Mouse (Mus musculus) hindbrain, embryonic 14.5 days (tissue): ENCODE measurements around the gene Gabrg2. TPM values are rescaled to one million over a fixed set of nuclear protein-coding genes. Genes with fewer than 3 reads are reported as not detected.

Source experiments
- ATAC-seq: fragments of 200-750 bp; cut with Nextera tagmentation; 2 replicates; pipeline ENCODE4 v1.8.0; 2017; ENCODE audit warnings: moderate number of reproducible peaks, mild to moderate bottlenecking, moderate TSS enrichment, moderate library complexity; ENCODE audit not compliant: low FRiP score
- DNase-seq: peaks from one replicate; pipeline ENCODE4 v3.0.0-alpha.2; 2015; ENCODE audit warnings: low spot score
- H3K27ac ChIP-seq: fragments of 300-500 bp; sonication (generic); 2 replicates; pipeline ENCODE4 v1.5.1; 2014; ENCODE audit warnings: mild to moderate bottlenecking, moderate library complexity
- H3K27me3 ChIP-seq: fragments of 300-500 bp; sonication (generic); 2 replicates; pipeline ENCODE4 v1.6.1; 2014; ENCODE audit warnings: mild to moderate bottlenecking, low read length, mixed read lengths; ENCODE audit not compliant: control insufficient read depth, insufficient read depth
- H3K36me3 ChIP-seq: fragments of 300-500 bp; sonication (generic); replicated peaks from 2 replicates; pipeline ENCODE4 v1.6.1; 2014; ENCODE audit not compliant: control insufficient read depth, insufficient read depth
- H3K4me1 ChIP-seq: fragments of 300-500 bp; sonication (generic); replicated peaks from 2 replicates; pipeline ENCODE4 v1.6.1; 2014; ENCODE audit warnings: antibody characterized with exemption, low read length, mixed read lengths; ENCODE audit not compliant: control insufficient read depth, insufficient read depth
- H3K4me2 ChIP-seq: fragments of 300-500 bp; sonication (generic); replicated peaks from 2 replicates; pipeline ENCODE4 v1.6.1; 2014; ENCODE audit warnings: mild to moderate bottlenecking, moderate library complexity
- H3K4me3 ChIP-seq: fragments of 300-500 bp; sonication (generic); replicated peaks from 2 replicates; pipeline ENCODE4 v1.5.1; 2014; ENCODE audit warnings: mild to moderate bottlenecking, low read length
- H3K9ac ChIP-seq: fragments of 300-500 bp; sonication (generic); 2 replicates; pipeline ENCODE4 v1.6.1; 2014
- H3K9me3 ChIP-seq: fragments of 300-500 bp; sonication (generic); 2 replicates; pipeline ENCODE4 v1.6.1; 2016; ENCODE audit warnings: low read length; ENCODE audit not compliant: control insufficient read depth
- WGBS: fragments of 180-500 bp; shearing (Covaris S2); extraction: QIAGEN DNeasy Blood & Tissue Kit; methylation state at CpG from one replicate; pipeline ENCODE4 v1.1.7; 2014; 5-methylcytosine and 5-hydroxymethylcytosine counted together
- polyA plus RNA-seq: library from polyadenylated mRNA; unstranded; fragments of >200 nt; fragmentation: Nextera tagmentation; extraction: Ambion mirVana; gene quantifications from 2 replicates; pipeline ENCODE4 v1.2.1, GENCODE M21; 2014

Gene Gabrg2
- polyA plus RNA-seq, 1 experiment from 2014 or later, result 116 TPM

DNA sequence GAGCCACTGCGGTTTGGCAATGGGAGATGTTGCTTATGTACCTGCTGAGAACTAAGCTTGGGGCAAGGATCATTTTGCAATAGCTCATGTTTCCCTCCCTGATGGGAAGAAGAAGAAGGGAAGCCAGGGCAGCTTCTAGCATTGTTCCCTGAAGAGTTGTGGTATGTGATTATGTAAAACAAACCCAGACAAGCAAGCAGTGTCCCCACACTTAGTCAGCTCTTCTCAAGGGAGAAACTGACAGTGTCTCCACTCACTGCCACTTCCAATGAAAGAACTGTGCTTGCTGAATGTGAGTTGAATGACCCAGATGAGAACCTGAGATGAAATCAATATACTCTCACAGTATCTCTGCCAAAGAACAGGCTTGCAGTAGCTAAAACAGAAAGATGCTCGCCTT is 62.7 kb downstream of the Gabrg2 start:
- WGBS, result 69% methylated on average over 2 of the region's 2 CpGs
- H3K27me3 ChIP-seq, result no peaks in the 10 kb centered on the region
- H3K36me3 ChIP-seq, result no peaks in the 10 kb centered on the region
- no peak overlapping the region for H3K27ac ChIP-seq
- ATAC-seq (no peak), DNase-seq (no peak)
- H3K4me3 ChIP-seq, result no peak overlapping the region
- H3K9me3 ChIP-seq, result no peaks in the 10 kb centered on the region
- no peak overlapping the region for H3K4me2 ChIP-seq
- no peaks in the 10 kb centered on the region for H3K4me1 ChIP-seq
- H3K9ac ChIP-seq, result no peak overlapping the region

DNA sequence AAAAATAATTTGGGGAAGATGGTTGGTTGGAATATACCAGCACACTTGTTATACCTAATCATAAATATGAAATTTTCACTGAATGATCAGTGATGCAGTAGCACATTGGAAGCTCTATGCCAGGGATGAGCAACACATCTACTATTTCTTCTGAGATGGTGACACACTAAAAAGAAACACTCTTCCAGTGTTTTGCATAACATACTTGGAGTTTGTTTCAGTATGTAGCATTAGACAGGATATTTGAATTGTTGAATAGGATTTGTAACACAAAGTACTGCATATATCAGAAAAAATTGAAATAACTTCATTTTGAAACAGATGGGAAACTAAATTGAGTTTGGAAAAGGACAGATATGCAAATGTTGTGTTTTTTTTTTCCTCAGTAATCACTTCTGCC is 81.8 kb downstream of the Gabrg2 start:
- no peaks in the 10 kb centered on the region for H3K36me3 ChIP-seq
- H3K4me1 ChIP-seq, result no peaks in the 10 kb centered on the region
- no peak for DNase-seq
- H3K4me2 ChIP-seq, result no peak overlapping the region
- no peaks in the 10 kb centered on the region for H3K27me3 ChIP-seq
- H3K27ac ChIP-seq, result no peak overlapping the region
- no peaks in the 10 kb centered on the region for H3K9me3 ChIP-seq
- no peak for ATAC-seq
- no peak overlapping the region for H3K4me3 ChIP-seq
- H3K9ac ChIP-seq, result no peak overlapping the region

DNA sequence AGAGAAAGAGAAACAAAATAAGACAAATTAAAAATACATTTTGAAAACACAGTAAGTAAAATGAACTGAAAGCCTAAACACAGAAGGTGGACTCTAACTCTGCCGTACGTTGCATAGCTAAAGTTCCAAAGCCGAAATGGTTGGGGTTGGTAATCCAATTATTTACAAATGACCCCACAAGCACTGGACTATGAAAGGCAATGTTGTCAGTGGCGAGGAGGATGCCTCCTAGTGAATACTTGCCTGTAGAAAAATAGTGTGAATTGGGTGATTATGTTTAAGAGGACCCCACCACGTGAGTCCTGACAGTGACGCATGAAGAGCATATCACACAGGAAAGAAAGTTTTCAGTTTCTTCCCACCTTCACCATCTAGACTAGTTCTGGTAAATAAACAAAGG is 86.6 kb downstream of the Gabrg2 start:
- ATAC-seq, result no peak
- WGBS, result 29% methylated on average over 6 of the region's 6 CpGs
- H3K27ac ChIP-seq, result no peak overlapping the region
- H3K4me1 ChIP-seq, result no peaks in the 10 kb centered on the region
- no peak for DNase-seq
- H3K36me3 ChIP-seq, result peaks cover 6% of the 10 kb centered on the region; the same call in 1 of the 2 replicates
- no peak overlapping the region for H3K4me2 ChIP-seq
- H3K4me3 ChIP-seq, result no peak overlapping the region
- no peak overlapping the region for H3K9ac ChIP-seq
- H3K9me3 ChIP-seq, result no peaks in the 10 kb centered on the region
- H3K27me3 ChIP-seq, result no peaks in the 10 kb centered on the region

DNA sequence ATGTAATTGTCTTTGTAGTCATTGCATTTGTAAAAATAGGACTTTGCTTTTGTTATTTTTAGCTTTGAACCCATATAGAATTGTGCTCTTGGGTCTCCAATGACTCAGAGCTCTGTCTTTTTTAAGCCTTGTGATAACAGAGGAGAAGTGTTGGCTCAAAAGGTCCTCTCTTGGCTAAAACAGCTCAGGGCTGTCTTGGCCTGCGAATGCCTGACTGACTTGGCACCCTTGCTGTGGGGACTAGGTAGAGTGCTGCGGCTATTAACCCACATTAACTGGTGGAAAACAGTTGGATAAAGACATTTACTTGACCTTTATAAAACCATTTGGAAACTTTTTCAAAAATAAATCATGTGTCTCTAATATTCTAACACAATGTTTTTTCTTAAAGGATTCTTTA is 97.0 kb downstream of the Gabrg2 start:
- Histone ChIP-seq H3K4me1 (no peaks in the 10 kb centered on the region), H3K9me3 (no peaks in the 10 kb centered on the region), H3K27me3 (no peaks in the 10 kb centered on the region), H3K27ac (no peak overlapping the region), H3K36me3 (no peaks in the 10 kb centered on the region), H3K4me3 (no peak overlapping the region), H3K9ac (no peak overlapping the region), H3K4me2 (no peak overlapping the region)
- DNase-seq (no peak), ATAC-seq (no peak)
- 87% methylated on average over 2 of the region's 2 CpGs for WGBS

Other genes starting within 250 kb of the Gabrg2 start
- 18.6 and 24.6 TPM in 2 replicates for gene Gabra1, start 182.1 kb upstream of the Gabrg2 start, polyA plus RNA-seq